Mouse (Mus musculus): Measurements from ENCODE around the gene Prox2.

- TF ChIP-seq USF1 (IDR thresholded peaks at IDR 0.05; ENCODE audit: low read depth) (no peak), POLR2A (IDR thresholded peaks at IDR 0.05; ENCODE audit: insufficient read length, low read depth) (no peak), POLR2AphosphoS2 (IDR thresholded peaks at IDR 0.05; ENCODE audit: insufficient read length, low read depth) (peak; percentile 67), TCF3 (IDR thresholded peaks at IDR 0.05; ENCODE audit: insufficient read length, low read depth) (no peak), CEBPB (IDR thresholded peaks at IDR 0.05; ENCODE audit: insufficient read depth, poor library complexity, severe bottlenecking) (no peak), MAX (IDR thresholded peaks at IDR 0.05; ENCODE audit: low read depth) (no peak), TCF12 (IDR thresholded peaks at IDR 0.05; ENCODE audit: insufficient read depth, poor library complexity, severe bottlenecking) (no peak)
Observed at GRCm38 (mm10) chr12:85135513-85136470, 25.2 kb upstream of the Prox2 start.

Measured in myocyte (in vitro differentiated cells).